In the genomic region with DNA sequence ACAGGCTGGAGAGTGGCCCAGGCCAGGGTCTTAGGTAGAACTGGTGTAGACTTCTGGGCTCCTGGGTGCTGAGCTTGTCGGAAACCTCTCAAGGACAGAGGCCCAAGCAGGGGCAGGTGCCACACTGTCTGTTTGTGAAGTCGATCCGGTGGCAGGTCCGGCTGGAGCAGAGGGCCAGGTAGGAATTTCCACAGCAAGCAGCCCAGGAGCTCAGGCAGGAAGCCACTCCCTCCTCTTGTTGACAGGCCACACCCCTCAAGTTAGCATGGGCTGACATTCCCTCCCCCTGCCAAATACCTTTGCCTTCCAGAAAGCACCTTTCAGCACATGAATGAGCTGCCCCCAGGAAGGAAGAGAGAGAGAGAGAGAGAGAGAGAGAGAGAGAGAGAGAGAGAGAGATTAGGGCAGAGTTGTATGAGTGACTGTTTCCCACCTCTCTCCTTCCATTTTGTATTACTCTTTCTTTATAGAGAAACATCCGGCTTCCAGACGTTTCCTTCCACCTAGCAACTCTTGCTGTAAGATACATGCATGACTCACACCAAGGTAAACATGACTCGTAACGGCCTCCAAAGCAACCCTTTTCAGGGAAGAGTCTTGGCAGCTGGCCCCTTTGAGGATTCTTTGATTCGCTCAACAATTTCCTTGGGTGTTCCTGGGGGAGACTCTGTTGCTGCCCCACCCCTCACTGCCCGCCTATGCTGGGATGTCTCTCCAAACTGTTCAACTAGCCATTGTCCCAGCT, we compare ENCODE assay signal across 11 mouse cellular contexts. TPM values are rescaled to one million over a fixed set of nuclear protein-coding genes. Genes with fewer than 3 reads are reported as not detected.
DNase-seq lines count a peak whose midpoint lies in the region; ATAC-seq and TF ChIP-seq lines count a peak whose summit lies in the region.
"Had no signal": no experiment of that assay in that cellular context is flagged by ENCODE, and none has a peak within 500 bp of the region (broad histone marks: within the 10 kb centered on the region; RNA-seq: fewer than 3 reads in every experiment).

No protein-coding gene starts in this region.

- no peaks in the 10 kb centered on the region for H3K36me3 ChIP-seq in kidney, postnatal 0 days (ENCODE audit: insufficient read depth, low read length)
- no peaks in the 10 kb centered on the region for H3K36me3 ChIP-seq in lung, embryonic 15.5 days
- H3K36me3 ChIP-seq: embryonic facial prominence, embryonic 15.5 days; neural tube, embryonic 12.5 days had no signal

- WGBS in kidney, postnatal 0 days, result 39% methylated on average over 10 of the region's 10 CpGs
- WGBS in lung, embryonic 15.5 days, result 23% methylated on average over 10 of the region's 10 CpGs

- H3K9ac ChIP-seq in kidney, postnatal 0 days (ENCODE audit: low read depth, low read length), result no peak overlapping the region
- H3K9ac ChIP-seq in lung, embryonic 15.5 days, result no peak overlapping the region
- H3K9ac ChIP-seq: embryonic facial prominence, embryonic 15.5 days; neural tube, embryonic 12.5 days had no signal

- no peak for TF ChIP-seq CTCF in kidney, postnatal 0 days (IDR thresholded peaks at IDR 0.05; ENCODE audit: low read depth)

- no peak overlapping the region for H3K4me3 ChIP-seq in kidney, postnatal 0 days (replicated peaks; ENCODE audit: low read depth, low read length)
- no peak overlapping the region for H3K4me3 ChIP-seq in lung, embryonic 15.5 days
- H3K4me3 ChIP-seq: embryonic facial prominence, embryonic 15.5 days; neural tube, embryonic 12.5 days had no signal

- no peaks in the 10 kb centered on the region for H3K4me1 ChIP-seq in kidney, postnatal 0 days (replicated peaks; ENCODE audit: insufficient read depth, low read length)
- peaks cover 30% of the 10 kb centered on the region for H3K4me1 ChIP-seq in lung, embryonic 15.5 days
- H3K4me1 ChIP-seq: neural tube, embryonic 12.5 days had no signal

- no peaks in the 10 kb centered on the region for H3K27me3 ChIP-seq in kidney, postnatal 0 days (ENCODE audit: insufficient read depth, low read length)
- H3K27me3 ChIP-seq in lung, embryonic 15.5 days, result no peaks in the 10 kb centered on the region
- H3K27me3 ChIP-seq: neural tube, embryonic 12.5 days had no signal

- no peaks in the 10 kb centered on the region for H3K9me3 ChIP-seq in kidney, postnatal 0 days (replicated peaks; ENCODE audit: low read length)
- H3K9me3 ChIP-seq in lung, embryonic 15.5 days, result no peaks in the 10 kb centered on the region
- H3K9me3 ChIP-seq: embryonic facial prominence, embryonic 15.5 days; neural tube, embryonic 12.5 days had no signal

- peak; percentile 28 for DNase-seq in urinary bladder, adult 2 months (ENCODE audit: low spot score)
- no peak for DNase-seq in urinary bladder, postnatal 4 days (ENCODE audit: low spot score in 2 of 2)
- peak; percentile 24 for DNase-seq in kidney, postnatal 0 days (ENCODE audit: low spot score)
- no peak for DNase-seq in cerebellum, adult 8-10 months
- DNase-seq in spleen, postnatal 36 days (ENCODE audit: low spot score in 2 of 2), result no peak
- DNase-seq in left cerebral cortex, adult 8-10 months (ENCODE audit: low spot score in 2 of 2), result no peak
- DNase-seq: gastrocnemius, postnatal 36 days had no signal

- peak; percentile 64 for ATAC-seq in kidney, postnatal 0 days (replicated peaks; ENCODE audit: low FRiP score, low read depth)
- ATAC-seq in lung, embryonic 15.5 days (ENCODE audit: borderline replicate concordance, extremely low read depth, low FRiP score, low TSS enrichment), result peak; percentile 50
- ATAC-seq in CD4-positive, CD25-positive, alpha-beta regulatory T cell, adult 4 months, result no peak

- H3K27ac ChIP-seq in kidney, postnatal 0 days, result no peak overlapping the region
- peak overlapping the region; percentile 94 for H3K27ac ChIP-seq in lung, embryonic 15.5 days
- H3K27ac ChIP-seq: embryonic facial prominence, embryonic 15.5 days; neural tube, embryonic 12.5 days had no signal

- no peak overlapping the region for H3K4me2 ChIP-seq in kidney, postnatal 0 days (ENCODE audit: low read length)
- peak overlapping the region; percentile 19; the same call in 1 of the 2 replicates for H3K4me2 ChIP-seq in lung, embryonic 15.5 days
- H3K4me2 ChIP-seq: embryonic facial prominence, embryonic 15.5 days; neural tube, embryonic 12.5 days had no signal

RNA-seq across cellular contexts. Expression of a gene that starts 33.8 kb away (rescaled TPM):
- 23.6 and 36.5 TPM in 2 replicates for polyA plus RNA-seq in urinary bladder, adult 2 months (2012; rRNA removed)
- polyA plus RNA-seq in kidney, postnatal 0 days (2015; fragmentation: Nextera tagmentation; extraction: Ambion mirVana), result 7.7 and 9.5 TPM in 2 replicates
- polyA plus RNA-seq in lung, embryonic 15.5 days (2015; fragmentation: Nextera tagmentation; extraction: Ambion mirVana), result 23.7 and 24.1 TPM in 2 replicates
- polyA plus RNA-seq in CD4-positive, CD25-positive, alpha-beta regulatory T cell, adult 4 months (2017; shearing (Covaris generic)), result 1 to 10 TPM; 2.1 to 4.4 TPM
- total RNA-seq in left cerebral cortex, adult 8-10 months (2022), result 10 to 100 TPM; 39.9 to 63.6 (median 49.6) TPM

Comparison
In these comparisons a context has a peak if more than half of its experiments do, and no peak if none do; other contexts are left out.
1. DNase-seq: peak in urinary bladder, adult 2 months (single experiment) and kidney, postnatal 0 days (single experiment); none in urinary bladder, postnatal 4 days (0 of 2), cerebellum, adult 8-10 months (single experiment), spleen, postnatal 36 days (0 of 2) and left cerebral cortex, adult 8-10 months (0 of 2).